Mouse (Mus musculus): ENCODE measurements around the gene AB124611. TPM values are rescaled to one million over a fixed set of nuclear protein-coding genes. Genes with fewer than 3 reads are reported as not detected.
"Not testable (repeated sequence)": the region's sequence is repeated elsewhere in the genome, so short reads cannot be mapped to it uniquely, and the experiment has no call there.

The AB124611 gene
- polyA plus RNA-seq, 1 experiment from 2014 or later, result 2.5 TPM

- no peaks in the 10 kb centered on the region for H3K27me3 ChIP-seq
- no peak for ATAC-seq (ENCODE audit: low FRiP score, low read depth)
- H3K27ac ChIP-seq (replicated peaks), result no peak overlapping the region
- H3K9me3 ChIP-seq, result no peaks in the 10 kb centered on the region
- H3K4me3 ChIP-seq, result no peak overlapping the region
- H3K9ac ChIP-seq, result no peak overlapping the region
- peaks cover 43% of the 10 kb centered on the region for H3K36me3 ChIP-seq
- H3K4me1 ChIP-seq (replicated peaks), result peaks cover 13% of the 10 kb centered on the region
- no peak overlapping the region for H3K4me2 ChIP-seq
These were observed 20.2 kb upstream of the AB124611 start for GRCm38 (mm10) chr9:21505767-21506166.

- WGBS, result 96% methylated on average over 15 of the region's 15 CpGs
- peaks cover 18% of the 10 kb centered on the region for H3K4me1 ChIP-seq (replicated peaks)
- H3K9ac ChIP-seq, result no peak overlapping the region
- H3K4me3 ChIP-seq, result no peak overlapping the region
- H3K9me3 ChIP-seq, result no peaks in the 10 kb centered on the region
- H3K27me3 ChIP-seq, result no peaks in the 10 kb centered on the region
- no peak overlapping the region for H3K4me2 ChIP-seq
- peaks cover 36% of the 10 kb centered on the region for H3K36me3 ChIP-seq
- no peak for ATAC-seq (ENCODE audit: low FRiP score, low read depth)
- no peak overlapping the region for H3K27ac ChIP-seq (replicated peaks)
These were observed 18.1 kb upstream of the AB124611 start for GRCm38 (mm10) chr9:21507753-21508430.

- Histone ChIP-seq H3K27ac (replicated peaks) (no peak overlapping the region), H3K4me2 (peak overlapping the region; percentile 63), H3K27me3 (no peaks in the 10 kb centered on the region), H3K4me3 (peak overlapping the region; percentile 61), H3K36me3 (peaks cover 34% of the 10 kb centered on the region), H3K4me1 (replicated peaks) (peaks cover 18% of the 10 kb centered on the region), H3K9me3 (no peaks in the 10 kb centered on the region), H3K9ac (no peak overlapping the region)
- ATAC-seq (ENCODE audit: low FRiP score, low read depth), result no peak
- WGBS, result 83% methylated on average over 7 of the region's 7 CpGs
These were observed 17.0 kb upstream of the AB124611 start for GRCm38 (mm10) chr9:21508871-21509404.

GRCm38 (mm10) chr9:21509772-21510688, 15.9 kb upstream of the AB124611 start, which contains the start of gene Tmed1:
Gene Tmed1 (minus strand): TSS chr9:21510252.
- H3K9me3 ChIP-seq, result no peaks in the 10 kb centered on the region
- H3K9ac ChIP-seq, result peak within 1 kb of the TSS; percentile 71
- H3K4me2 ChIP-seq, result peak within 1 kb of the TSS; percentile 63
- peaks cover 31% of the 10 kb centered on the region for H3K36me3 ChIP-seq
- under 1% methylated on average over 44 of the region's 44 CpGs for WGBS
- peak within 1 kb of the TSS; percentile 61 for H3K4me3 ChIP-seq
- peak; percentile 97 for ATAC-seq (ENCODE audit: low FRiP score, low read depth)
- peak within 1 kb of the TSS; percentile 94 for H3K27ac ChIP-seq (replicated peaks)
- H3K27me3 ChIP-seq, result no peaks in the 10 kb centered on the region
- H3K4me1 ChIP-seq (replicated peaks), result peaks cover 18% of the 10 kb centered on the region

GRCm38 (mm10) chr9:21510689-21511015, 15.3 kb upstream of the AB124611 start:
- peak; percentile 35; the same call in 1 of the 2 replicates for ATAC-seq (ENCODE audit: low FRiP score, low read depth)
- Histone ChIP-seq H3K27ac (replicated peaks) (peak overlapping the region; percentile 94), H3K4me2 (peak overlapping the region; percentile 63), H3K4me1 (replicated peaks) (peaks cover 18% of the 10 kb centered on the region), H3K27me3 (no peaks in the 10 kb centered on the region), H3K4me3 (peak overlapping the region; percentile 61), H3K9ac (peak overlapping the region; percentile 71), H3K9me3 (no peaks in the 10 kb centered on the region), H3K36me3 (peaks cover 25% of the 10 kb centered on the region)
- 4% methylated on average over 7 of the region's 7 CpGs for WGBS

GRCm38 (mm10) chr9:21511052-21511451, 14.9 kb upstream of the AB124611 start:
- H3K27ac ChIP-seq (replicated peaks), result peak overlapping the region; percentile 94
- H3K4me1 ChIP-seq (replicated peaks), result peaks cover 18% of the 10 kb centered on the region
- H3K4me2 ChIP-seq, result peak overlapping the region; percentile 63
- peaks cover 21% of the 10 kb centered on the region for H3K36me3 ChIP-seq
- peak overlapping the region; percentile 61 for H3K4me3 ChIP-seq
- no peaks in the 10 kb centered on the region for H3K27me3 ChIP-seq
- H3K9me3 ChIP-seq, result no peaks in the 10 kb centered on the region
- 86% methylated on average over 9 of the region's 9 CpGs for WGBS
- H3K9ac ChIP-seq, result peak overlapping the region; percentile 71
- ATAC-seq (ENCODE audit: low FRiP score, low read depth), result no peak

GRCm38 (mm10) chr9:21513466-21513865, 12.5 kb upstream of the AB124611 start:
- 95% methylated on average over 4 of the region's 4 CpGs for WGBS
- Histone ChIP-seq H3K36me3 (no peaks in the 10 kb centered on the region; the same call in 1 of the 2 replicates), H3K4me3 (no peak overlapping the region), H3K27me3 (no peaks in the 10 kb centered on the region), H3K27ac (replicated peaks) (no peak overlapping the region), H3K9me3 (no peaks in the 10 kb centered on the region), H3K4me2 (no peak overlapping the region), H3K9ac (no peak overlapping the region), H3K4me1 (replicated peaks) (peaks cover 18% of the 10 kb centered on the region)
- ATAC-seq (ENCODE audit: low FRiP score, low read depth), result no peak

- no peak for ATAC-seq (ENCODE audit: low FRiP score, low read depth)
- H3K4me2 ChIP-seq, result no peak overlapping the region
- no peaks in the 10 kb centered on the region for H3K36me3 ChIP-seq
- no peaks in the 10 kb centered on the region for H3K4me1 ChIP-seq (replicated peaks)
- no peak overlapping the region for H3K9ac ChIP-seq
- no peak overlapping the region for H3K4me3 ChIP-seq
- no peaks in the 10 kb centered on the region for H3K27me3 ChIP-seq
- H3K9me3 ChIP-seq, result no peaks in the 10 kb centered on the region
- no peak overlapping the region for H3K27ac ChIP-seq (replicated peaks)
- WGBS, result 84% methylated on average over 6 of the region's 6 CpGs
These were observed 8.0 kb upstream of the AB124611 start for GRCm38 (mm10) chr9:21517947-21518495.

GRCm38 (mm10) chr9:21518690-21519089, 7.3 kb upstream of the AB124611 start:
- not testable (repeated sequence) for H3K36me3 ChIP-seq; H3K4me1 ChIP-seq (replicated peaks); H3K4me2 ChIP-seq; H3K4me3 ChIP-seq; ATAC-seq (ENCODE audit: low FRiP score, low read depth); H3K9me3 ChIP-seq; H3K27me3 ChIP-seq; H3K27ac ChIP-seq (replicated peaks); H3K9ac ChIP-seq
- 85% methylated on average over 6 of the region's 6 CpGs for WGBS

GRCm38 (mm10) chr9:21525142-21525936, 637 bp upstream of the AB124611 start:
- Histone ChIP-seq H3K9ac (no peak overlapping the region), H3K27me3 (no peaks in the 10 kb centered on the region), H3K9me3 (no peaks in the 10 kb centered on the region), H3K4me1 (replicated peaks) (no peaks in the 10 kb centered on the region), H3K4me2 (no peak overlapping the region), H3K4me3 (no peak overlapping the region), H3K27ac (replicated peaks) (no peak overlapping the region), H3K36me3 (no peaks in the 10 kb centered on the region)
- ATAC-seq (ENCODE audit: low FRiP score, low read depth), result no peak
- WGBS, result 83% methylated on average over 7 of the region's 7 CpGs

GRCm38 (mm10) chr9:21526634-21526944, 613 bp downstream of the AB124611 start:
- Histone ChIP-seq H3K4me2 (no peak overlapping the region), H3K9ac (no peak overlapping the region), H3K27ac (replicated peaks) (no peak overlapping the region), H3K4me3 (no peak overlapping the region), H3K27me3 (no peaks in the 10 kb centered on the region), H3K4me1 (replicated peaks) (no peaks in the 10 kb centered on the region), H3K36me3 (no peaks in the 10 kb centered on the region), H3K9me3 (no peaks in the 10 kb centered on the region)
- ATAC-seq (ENCODE audit: low FRiP score, low read depth), result no peak
- 74% methylated on average over 3 of the region's 3 CpGs for WGBS
